Mouse (Mus musculus): Measurements from ENCODE around the gene Mpp3.

The Mpp3 gene

GRCm38 (mm10) chr11:101979140-101979539 lies 49.1 kb downstream of the Mpp3 start:
- DNase-seq (ENCODE audit: low spot score in 2 of 2): no peak

- no peak for DNase-seq (ENCODE audit: low spot score in 2 of 2)
Measured at GRCm38 (mm10) chr11:101976949-101977348, 51.3 kb downstream of the Mpp3 start.

GRCm38 (mm10) chr11:101974923-101975322 lies 53.3 kb downstream of the Mpp3 start:
- no peak for DNase-seq (ENCODE audit: low spot score in 2 of 2)

GRCm38 (mm10) chr11:101974181-101974580 lies 54.1 kb downstream of the Mpp3 start:
- no peak for DNase-seq (ENCODE audit: low spot score in 2 of 2)

- no peak for DNase-seq (ENCODE audit: low spot score in 2 of 2)
Measured at GRCm38 (mm10) chr11:101973496-101973895, 54.8 kb downstream of the Mpp3 start.

GRCm38 (mm10) chr11:101972651-101973050 lies 55.6 kb downstream of the Mpp3 start:
- no peak for DNase-seq (ENCODE audit: low spot score in 2 of 2)

GRCm38 (mm10) chr11:101972097-101972496 lies 56.2 kb downstream of the Mpp3 start:
- DNase-seq (ENCODE audit: low spot score in 2 of 2): no peak

GRCm38 (mm10) chr11:101971410-101971809 lies 56.9 kb downstream of the Mpp3 start:
- no peak for DNase-seq (ENCODE audit: low spot score in 2 of 2)

- no peak for DNase-seq (ENCODE audit: low spot score in 2 of 2)
Measured at GRCm38 (mm10) chr11:101969835-101970234, 58.4 kb downstream of the Mpp3 start.

- DNase-seq (ENCODE audit: low spot score in 2 of 2): peak; percentile 66 to 86
Measured at GRCm38 (mm10) chr11:101968791-101969190, 59.5 kb downstream of the Mpp3 start.

- no peak for DNase-seq (ENCODE audit: low spot score in 2 of 2)
Measured at GRCm38 (mm10) chr11:101968311-101968710, 60.0 kb downstream of the Mpp3 start.

- no peak for DNase-seq (ENCODE audit: low spot score in 2 of 2)
Measured at GRCm38 (mm10) chr11:101966965-101967614, 61.2 kb downstream of the Mpp3 start, which contains the start of gene Sost. Gene Sost, minus strand, starts transcription at chr11:101967015.

GRCm38 (mm10) chr11:101965553-101965952 lies 62.7 kb downstream of the Mpp3 start:
- no peak for DNase-seq (ENCODE audit: low spot score in 2 of 2)

GRCm38 (mm10) chr11:101964647-101965046 lies 63.6 kb downstream of the Mpp3 start:
- DNase-seq (ENCODE audit: low spot score in 2 of 2): no peak

GRCm38 (mm10) chr11:101963473-101964291 lies 64.6 kb downstream of the Mpp3 start:
- no peak for DNase-seq (ENCODE audit: low spot score in 2 of 2)

GRCm38 (mm10) chr11:101963043-101963442 lies 65.2 kb downstream of the Mpp3 start:
- no peak for DNase-seq (ENCODE audit: low spot score in 2 of 2)

GRCm38 (mm10) chr11:101957476-101957875 lies 70.8 kb downstream of the Mpp3 start:
- DNase-seq (ENCODE audit: low spot score in 2 of 2): no peak

GRCm38 (mm10) chr11:101953441-101953840 lies 74.8 kb downstream of the Mpp3 start:
- DNase-seq (ENCODE audit: low spot score in 2 of 2): no peak

GRCm38 (mm10) chr11:101952541-101953341 lies 75.5 kb downstream of the Mpp3 start:
- no peak for DNase-seq (ENCODE audit: low spot score in 2 of 2)

GRCm38 (mm10) chr11:101950021-101950420 lies 78.2 kb downstream of the Mpp3 start:
- DNase-seq (ENCODE audit: low spot score in 2 of 2): no peak

Measured in urinary bladder, postnatal 4 days (tissue).